Mouse (Mus musculus): ENCODE results near the gene Epn1. TPM values are rescaled to one million over a fixed set of nuclear protein-coding genes. Genes with fewer than 3 reads are reported as not detected.

Epn1 gene
- polyA plus RNA-seq, 1 experiment from 2014 or later, result 46.6 TPM

DNA sequence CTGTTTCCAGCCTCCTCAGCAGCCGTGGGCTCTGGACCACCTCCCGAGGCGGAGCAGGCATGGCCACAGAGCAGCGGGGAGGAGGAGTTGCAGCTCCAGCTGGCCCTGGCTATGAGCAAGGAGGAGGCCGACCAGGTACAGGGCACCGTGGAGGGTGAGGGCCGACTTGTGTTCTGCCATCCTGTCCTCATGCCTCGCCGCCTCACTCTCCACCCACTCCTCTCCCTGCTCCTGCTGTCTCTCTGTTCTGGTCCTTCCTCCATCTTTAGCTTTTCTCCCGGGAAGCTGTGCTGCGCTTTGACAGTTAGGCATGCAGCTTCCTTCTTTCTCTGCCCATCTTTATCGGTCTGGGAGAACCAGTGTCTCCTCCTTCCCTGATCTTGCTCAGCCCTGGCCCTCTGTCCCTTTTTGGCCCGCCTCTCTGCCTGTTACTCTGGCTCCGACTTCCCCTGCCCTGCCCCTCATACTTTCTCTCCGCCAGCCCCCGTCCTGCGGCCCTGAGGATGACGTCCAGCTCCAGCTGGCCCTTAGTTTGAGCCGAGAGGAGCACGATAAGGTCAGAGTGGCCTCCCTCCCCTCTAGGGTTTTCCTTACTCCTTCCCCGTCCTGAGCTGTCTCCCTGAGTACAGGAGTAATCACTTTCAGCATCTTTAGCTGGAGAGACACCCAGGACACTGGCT lies 12.9 kb downstream of the Epn1 start:
- Histone ChIP-seq H3K36me3 (ENCODE audit: control insufficient read depth, insufficient read depth) (peaks cover 82% of the 10 kb centered on the region), H3K9ac (ENCODE audit: low read depth, low read length) (no peak overlapping the region), H3K4me2 (ENCODE audit: low read depth, low read length) (no peak overlapping the region), H3K4me3 (ENCODE audit: low read depth, low read length) (no peak overlapping the region), H3K27ac (ENCODE audit: low read length) (no peak overlapping the region), H3K27me3 (ENCODE audit: control insufficient read depth, insufficient read depth, low read depth, low read length) (no peaks in the 10 kb centered on the region), H3K4me1 (ENCODE audit: control insufficient read depth, low read depth, low read length) (peaks cover 6% of the 10 kb centered on the region), H3K9me3 (replicated peaks; ENCODE audit: control insufficient read depth, low read length) (no peaks in the 10 kb centered on the region)
- no peak for ATAC-seq (ENCODE audit: low read depth)
- WGBS (ENCODE audit: insufficient replicate concordance), result 83% methylated on average over 21 of the region's 21 CpGs

DNA sequence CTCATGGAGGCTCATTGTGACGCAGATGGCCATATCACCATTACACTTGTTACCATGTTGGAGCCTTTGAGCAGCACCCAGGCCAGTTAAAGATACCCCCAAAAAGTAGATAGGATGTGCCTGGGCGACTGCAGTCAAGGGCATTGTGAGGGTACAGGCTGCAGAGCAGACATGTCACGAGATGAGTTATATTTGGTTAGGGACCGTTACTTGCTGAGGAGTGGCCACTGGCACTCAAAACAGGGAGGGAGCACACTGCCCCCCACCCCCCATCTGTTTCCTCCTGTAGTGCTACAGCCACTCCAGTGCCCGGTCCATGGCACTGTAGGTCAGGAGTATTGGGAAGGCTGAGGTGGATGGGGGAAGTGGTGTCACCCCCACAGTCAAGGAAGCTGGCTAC lies 18.7 kb downstream of the Epn1 start:
- H3K9ac ChIP-seq (ENCODE audit: low read depth, low read length), result no peak overlapping the region
- H3K4me3 ChIP-seq (ENCODE audit: low read depth, low read length), result no peak overlapping the region
- H3K27ac ChIP-seq (ENCODE audit: low read length), result no peak overlapping the region
- peaks cover 41% of the 10 kb centered on the region for H3K36me3 ChIP-seq (ENCODE audit: control insufficient read depth, insufficient read depth)
- H3K27me3 ChIP-seq (ENCODE audit: control insufficient read depth, insufficient read depth, low read depth, low read length), result no peaks in the 10 kb centered on the region
- WGBS (ENCODE audit: insufficient replicate concordance), result 84% methylated on average over 5 of the region's 5 CpGs
- no peak for ATAC-seq (ENCODE audit: low read depth)
- no peak overlapping the region for H3K4me2 ChIP-seq (ENCODE audit: low read depth, low read length)
- H3K9me3 ChIP-seq (replicated peaks; ENCODE audit: control insufficient read depth, low read length), result no peaks in the 10 kb centered on the region
- H3K4me1 ChIP-seq (ENCODE audit: control insufficient read depth, low read depth, low read length), result no peaks in the 10 kb centered on the region

DNA sequence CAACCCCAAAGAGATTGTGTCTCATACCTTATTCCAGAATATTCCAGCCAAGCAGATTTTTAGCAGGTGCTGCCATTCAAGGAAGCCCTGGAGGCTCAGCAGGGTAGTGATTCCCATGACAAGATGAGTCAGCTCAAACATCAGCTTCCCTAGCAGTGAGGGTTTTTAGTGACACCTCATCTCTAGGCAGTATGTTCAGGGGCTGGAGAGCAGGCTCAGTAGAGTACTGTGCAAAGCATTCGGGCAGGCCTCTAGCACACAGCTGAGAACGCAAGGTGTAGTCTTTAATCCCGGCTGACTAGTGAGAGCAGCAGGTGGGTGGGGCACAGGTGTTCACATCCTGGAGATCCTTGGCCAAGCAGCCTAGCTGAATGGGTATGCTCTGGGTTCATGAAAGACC lies 19.8 kb downstream of the Epn1 start:
- no peaks in the 10 kb centered on the region for H3K27me3 ChIP-seq (ENCODE audit: control insufficient read depth, insufficient read depth, low read depth, low read length)
- WGBS (ENCODE audit: insufficient replicate concordance), result 67% methylated on average over 3 of the region's 3 CpGs
- no peak overlapping the region for H3K27ac ChIP-seq (ENCODE audit: low read length)
- no peak for ATAC-seq (ENCODE audit: low read depth)
- no peaks in the 10 kb centered on the region for H3K4me1 ChIP-seq (ENCODE audit: control insufficient read depth, low read depth, low read length)
- no peaks in the 10 kb centered on the region for H3K9me3 ChIP-seq (replicated peaks; ENCODE audit: control insufficient read depth, low read length)
- H3K4me2 ChIP-seq (ENCODE audit: low read depth, low read length), result no peak overlapping the region
- H3K4me3 ChIP-seq (ENCODE audit: low read depth, low read length), result no peak overlapping the region
- no peak overlapping the region for H3K9ac ChIP-seq (ENCODE audit: low read depth, low read length)
- peaks cover 32% of the 10 kb centered on the region for H3K36me3 ChIP-seq (ENCODE audit: control insufficient read depth, insufficient read depth)

DNA sequence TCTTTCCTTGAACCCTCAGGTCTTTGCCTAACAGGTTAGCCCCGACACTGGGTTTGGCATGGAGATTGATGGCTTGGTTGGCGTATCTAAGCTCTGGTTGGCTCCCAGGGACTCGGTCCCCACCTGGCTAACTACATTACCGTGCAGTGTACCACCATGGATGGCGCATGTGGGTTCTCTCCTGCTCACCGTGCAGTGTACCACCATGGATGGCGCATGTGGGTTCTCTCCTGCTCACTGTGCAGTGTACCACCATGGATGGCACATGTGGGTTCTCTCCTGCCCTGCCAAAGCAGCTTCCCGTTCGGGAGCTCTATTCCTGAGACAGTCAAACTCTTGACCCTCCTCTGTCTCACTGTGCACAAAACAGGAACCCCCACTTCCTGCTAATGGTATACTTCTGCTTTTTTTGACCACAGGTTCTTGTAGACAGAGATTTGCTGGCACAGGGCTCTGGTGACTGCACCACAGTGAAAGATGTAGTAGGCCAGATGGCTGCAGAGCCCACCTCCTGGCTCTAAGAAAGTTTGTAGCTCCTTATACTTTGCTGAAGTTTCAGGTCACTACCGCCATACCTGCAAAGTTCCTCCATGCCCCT lies 21.1 kb downstream of the Epn1 start:
- peak; percentile 17 for ATAC-seq (ENCODE audit: low read depth)
- no peak overlapping the region for H3K9ac ChIP-seq (ENCODE audit: low read depth, low read length)
- no peaks in the 10 kb centered on the region for H3K9me3 ChIP-seq (replicated peaks; ENCODE audit: control insufficient read depth, low read length)
- H3K27me3 ChIP-seq (ENCODE audit: control insufficient read depth, insufficient read depth, low read depth, low read length), result no peaks in the 10 kb centered on the region
- H3K4me1 ChIP-seq (ENCODE audit: control insufficient read depth, low read depth, low read length), result no peaks in the 10 kb centered on the region
- H3K4me3 ChIP-seq (ENCODE audit: low read depth, low read length), result no peak overlapping the region
- no peak overlapping the region for H3K4me2 ChIP-seq (ENCODE audit: low read depth, low read length)
- H3K27ac ChIP-seq (ENCODE audit: low read length), result no peak overlapping the region
- peaks cover 18% of the 10 kb centered on the region for H3K36me3 ChIP-seq (ENCODE audit: control insufficient read depth, insufficient read depth)
- 34% methylated on average over 10 of the region's 10 CpGs for WGBS (ENCODE audit: insufficient replicate concordance)

DNA sequence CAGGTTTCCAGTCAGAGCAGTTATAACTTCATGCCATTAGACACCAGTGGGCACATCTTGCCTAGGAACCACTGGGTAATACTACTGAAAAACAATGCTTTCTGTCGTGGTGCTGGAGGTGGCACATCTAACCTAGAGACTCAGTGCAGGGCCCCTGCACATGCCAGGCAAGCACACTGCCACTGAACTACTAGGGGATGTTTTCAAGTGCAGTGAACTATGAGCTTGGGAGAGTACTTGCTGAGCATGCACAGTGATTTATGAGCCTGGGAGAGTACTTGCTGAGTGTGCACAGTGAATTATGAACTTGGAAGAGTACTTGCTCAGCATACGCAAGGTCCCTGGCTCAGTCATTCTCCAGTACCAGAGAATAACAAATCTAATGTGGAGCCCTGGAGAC lies 22.5 kb downstream of the Epn1 start:
- no peak for ATAC-seq (ENCODE audit: low read depth)
- Histone ChIP-seq H3K9ac (ENCODE audit: low read depth, low read length) (no peak overlapping the region), H3K4me1 (ENCODE audit: control insufficient read depth, low read depth, low read length) (no peaks in the 10 kb centered on the region), H3K4me2 (ENCODE audit: low read depth, low read length) (no peak overlapping the region), H3K9me3 (replicated peaks; ENCODE audit: control insufficient read depth, low read length) (no peaks in the 10 kb centered on the region), H3K4me3 (ENCODE audit: low read depth, low read length) (no peak overlapping the region), H3K27ac (ENCODE audit: low read length) (no peak overlapping the region), H3K27me3 (ENCODE audit: control insufficient read depth, insufficient read depth, low read depth, low read length) (no peaks in the 10 kb centered on the region), H3K36me3 (ENCODE audit: control insufficient read depth, insufficient read depth) (peaks cover 11% of the 10 kb centered on the region)
- 64% methylated on average over 2 of the region's 2 CpGs for WGBS (ENCODE audit: insufficient replicate concordance)

DNA sequence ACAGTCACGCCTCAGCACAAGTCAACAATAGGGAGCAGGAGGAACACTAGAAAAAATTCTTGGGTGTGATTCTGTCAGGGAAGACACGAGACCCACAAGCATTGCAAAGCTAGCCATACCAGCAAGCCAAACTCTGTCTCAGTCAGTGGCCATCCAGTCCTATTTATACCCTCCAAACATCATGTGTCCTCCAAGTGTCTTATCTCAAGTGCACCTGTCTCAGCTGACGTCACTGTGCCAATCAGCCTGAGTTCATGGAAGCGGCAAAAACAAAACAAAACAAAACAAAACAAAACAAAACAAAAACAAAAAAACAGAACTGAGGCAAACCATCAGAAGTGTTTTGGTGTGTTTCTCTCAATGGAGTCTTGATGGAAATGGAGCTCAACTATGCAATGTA lies 28.2 kb downstream of the Epn1 start:
- ATAC-seq (ENCODE audit: low read depth), result no peak
- Histone ChIP-seq H3K27me3 (ENCODE audit: control insufficient read depth, insufficient read depth, low read depth, low read length) (no peaks in the 10 kb centered on the region), H3K4me1 (ENCODE audit: control insufficient read depth, low read depth, low read length) (no peaks in the 10 kb centered on the region), H3K27ac (ENCODE audit: low read length) (no peak overlapping the region), H3K9me3 (replicated peaks; ENCODE audit: control insufficient read depth, low read length) (no peaks in the 10 kb centered on the region), H3K9ac (ENCODE audit: low read depth, low read length) (no peak overlapping the region), H3K36me3 (ENCODE audit: control insufficient read depth, insufficient read depth) (no peaks in the 10 kb centered on the region), H3K4me3 (ENCODE audit: low read depth, low read length) (no peak overlapping the region), H3K4me2 (ENCODE audit: low read depth, low read length) (no peak overlapping the region)
- 52% methylated on average over 4 of the region's 4 CpGs for WGBS (ENCODE audit: insufficient replicate concordance)

DNA sequence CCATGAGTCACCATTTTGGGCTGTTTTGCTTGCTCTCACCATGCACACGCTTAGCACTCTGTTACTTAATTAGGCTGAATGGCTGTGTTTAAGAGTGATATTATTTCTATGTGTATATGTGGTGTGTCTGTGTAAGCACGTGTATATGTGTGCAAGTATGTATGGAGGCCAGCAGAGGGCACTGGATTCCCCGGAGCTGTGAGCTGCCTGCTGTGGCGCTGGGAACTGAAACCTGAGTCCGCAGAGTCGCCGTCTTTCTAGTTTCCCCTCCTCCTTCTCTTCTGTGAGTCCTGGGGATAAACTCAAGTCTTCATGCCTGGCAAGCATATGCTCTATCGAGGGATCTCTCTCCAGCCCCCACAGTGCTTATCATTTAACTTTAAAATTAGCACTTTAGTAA lies 29.3 kb downstream of the Epn1 start:
- Histone ChIP-seq H3K36me3 (ENCODE audit: control insufficient read depth, insufficient read depth) (no peaks in the 10 kb centered on the region), H3K27ac (ENCODE audit: low read length) (no peak overlapping the region), H3K9me3 (replicated peaks; ENCODE audit: control insufficient read depth, low read length) (no peaks in the 10 kb centered on the region), H3K4me2 (ENCODE audit: low read depth, low read length) (no peak overlapping the region), H3K9ac (ENCODE audit: low read depth, low read length) (no peak overlapping the region), H3K27me3 (ENCODE audit: control insufficient read depth, insufficient read depth, low read depth, low read length) (no peaks in the 10 kb centered on the region), H3K4me1 (ENCODE audit: control insufficient read depth, low read depth, low read length) (no peaks in the 10 kb centered on the region), H3K4me3 (ENCODE audit: low read depth, low read length) (no peak overlapping the region)
- ATAC-seq (ENCODE audit: low read depth), result no peak
- 71% methylated on average over 8 of the region's 8 CpGs for WGBS (ENCODE audit: insufficient replicate concordance)

DNA sequence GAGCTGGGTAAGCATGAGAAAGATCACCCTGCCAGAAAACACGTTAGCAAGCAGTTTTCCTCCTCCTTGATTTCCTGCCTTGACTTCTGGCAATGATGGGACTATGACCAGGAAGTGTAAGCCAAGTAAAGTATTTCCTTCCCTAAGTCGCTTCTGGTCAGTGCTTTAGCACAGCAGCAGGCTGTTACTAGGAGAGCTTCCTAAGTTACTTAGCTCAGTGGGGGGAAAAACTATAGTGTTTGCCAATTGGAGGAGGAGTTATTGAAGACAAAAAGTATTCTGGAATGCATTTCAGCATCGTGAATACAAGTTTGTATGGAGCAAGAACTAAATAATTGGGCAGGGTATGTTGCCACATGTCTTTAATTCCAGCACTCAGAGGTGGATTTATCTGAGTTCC lies 32.7 kb downstream of the Epn1 start:
- no peaks in the 10 kb centered on the region for H3K9me3 ChIP-seq (replicated peaks; ENCODE audit: control insufficient read depth, low read length)
- H3K36me3 ChIP-seq (ENCODE audit: control insufficient read depth, insufficient read depth), result no peaks in the 10 kb centered on the region
- H3K4me3 ChIP-seq (ENCODE audit: low read depth, low read length), result no peak overlapping the region
- H3K4me2 ChIP-seq (ENCODE audit: low read depth, low read length), result no peak overlapping the region
- no peaks in the 10 kb centered on the region for H3K27me3 ChIP-seq (ENCODE audit: control insufficient read depth, insufficient read depth, low read depth, low read length)
- ATAC-seq (ENCODE audit: low read depth), result no peak
- WGBS (ENCODE audit: insufficient replicate concordance), result 16% methylated on average over 3 of the region's 3 CpGs
- H3K27ac ChIP-seq (ENCODE audit: low read length), result no peak overlapping the region
- no peaks in the 10 kb centered on the region for H3K4me1 ChIP-seq (ENCODE audit: control insufficient read depth, low read depth, low read length)
- no peak overlapping the region for H3K9ac ChIP-seq (ENCODE audit: low read depth, low read length)

DNA sequence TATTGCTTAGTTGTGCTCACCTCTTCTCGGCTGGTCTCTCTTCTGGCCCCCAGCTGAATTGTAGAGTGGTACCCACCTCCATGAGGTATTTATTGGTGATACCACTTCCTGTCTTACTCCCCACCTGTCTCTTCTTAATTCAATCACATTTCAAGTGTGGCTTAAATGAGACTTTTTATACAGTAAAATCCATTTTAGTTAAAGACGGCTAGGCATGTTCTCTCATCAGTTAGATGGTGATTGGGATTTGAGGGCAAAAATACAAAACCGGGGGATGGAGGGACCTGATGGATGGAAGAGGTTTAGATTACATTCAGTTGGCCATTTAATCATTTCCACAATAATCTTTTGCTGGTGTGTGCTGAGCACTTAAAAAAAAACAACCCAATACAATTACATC lies 36.8 kb downstream of the Epn1 start, which contains the start of gene Rfpl4:
TSS of gene Rfpl4 (minus strand) at position 101 of the 400 bp plus-strand sequence.
- H3K9me3 ChIP-seq (replicated peaks; ENCODE audit: control insufficient read depth, low read length), result no peaks in the 10 kb centered on the region
- WGBS (ENCODE audit: insufficient replicate concordance), result 61% methylated on average over 3 of the region's 3 CpGs

More for the DNA sequence above, 36.8 kb downstream of the Epn1 start, which contains the start of gene Rfpl4:
- Histone ChIP-seq H3K27me3 (ENCODE audit: control insufficient read depth, insufficient read depth, low read depth, low read length) (no peaks in the 10 kb centered on the region), H3K9ac (ENCODE audit: low read depth, low read length) (no peak within 1 kb of the TSS), H3K4me3 (ENCODE audit: low read depth, low read length) (no peak within 1 kb of the TSS), H3K4me1 (ENCODE audit: control insufficient read depth, low read depth, low read length) (no peaks in the 10 kb centered on the region), H3K4me2 (ENCODE audit: low read depth, low read length) (no peak within 1 kb of the TSS), H3K36me3 (ENCODE audit: control insufficient read depth, insufficient read depth) (no peaks in the 10 kb centered on the region), H3K27ac (ENCODE audit: low read length) (no peak within 1 kb of the TSS)
- ATAC-seq (ENCODE audit: low read depth), result no peak

Data from liver, embryonic 16.5 days (tissue).